Mouse (Mus musculus) spleen, postnatal 36 days (tissue): Measurements from ENCODE around the gene Car5b.

Experiments
- DNase-seq, 2 experiments: peaks; one replicate each; pipeline ENCODE4 v3.0.0; 2022; ENCODE audit warnings: low spot score in 2 of 2, mixed read lengths in 1 of 2

Gene Car5b

GRCm38 (mm10) chrX:164027607-164028289 is at the start of gene Car5b:
Gene Car5b (minus strand): TSS chrX:164027997.
- DNase-seq = peak; percentile 81 to 83

- DNase-seq = peak; percentile 91 to 92
These were observed 48.4 kb upstream of the Car5b start, which contains the start of gene Siah1b for GRCm38 (mm10) chrX:164076040-164076775. Gene Siah1b (minus strand): TSS chrX:164076493.

GRCm38 (mm10) chrX:164068968-164069367 is 41.2 kb upstream of the Car5b start:
- DNase-seq = no peak

GRCm38 (mm10) chrX:164066185-164066584 is 38.4 kb upstream of the Car5b start:
- peak; percentile 39 to 57 for DNase-seq

GRCm38 (mm10) chrX:164059070-164059469 is 31.3 kb upstream of the Car5b start:
- no peak for DNase-seq

- DNase-seq = no peak
These were observed 30.7 kb upstream of the Car5b start for GRCm38 (mm10) chrX:164058523-164058922.

- DNase-seq = no peak
These were observed 27.9 kb upstream of the Car5b start for GRCm38 (mm10) chrX:164055726-164056125.

- no peak for DNase-seq
These were observed 18.9 kb upstream of the Car5b start for GRCm38 (mm10) chrX:164046736-164047135.

GRCm38 (mm10) chrX:164042069-164042468 is 14.3 kb upstream of the Car5b start:
- no peak for DNase-seq

GRCm38 (mm10) chrX:164038882-164039281 is 11.1 kb upstream of the Car5b start:
- DNase-seq = no peak

- no peak for DNase-seq
These were observed 8.1 kb upstream of the Car5b start for GRCm38 (mm10) chrX:164035931-164036330.

GRCm38 (mm10) chrX:164035401-164035800 is 7.6 kb upstream of the Car5b start:
- no peak for DNase-seq

GRCm38 (mm10) chrX:164032526-164032925 is 4.7 kb upstream of the Car5b start:
- no peak for DNase-seq

GRCm38 (mm10) chrX:164015636-164016035 is 12.2 kb downstream of the Car5b start:
- no peak for DNase-seq

GRCm38 (mm10) chrX:164014956-164015355 is 12.8 kb downstream of the Car5b start:
- no peak for DNase-seq

- no peak for DNase-seq
These were observed 14.5 kb downstream of the Car5b start for GRCm38 (mm10) chrX:164013318-164013717.

GRCm38 (mm10) chrX:164004809-164005208 is 23.0 kb downstream of the Car5b start:
- DNase-seq = peak in 1 of 2 experiments; percentile 2

GRCm38 (mm10) chrX:163999848-164000247 is 27.9 kb downstream of the Car5b start:
- DNase-seq = no peak

GRCm38 (mm10) chrX:163996754-163997153 is 31.0 kb downstream of the Car5b start:
- DNase-seq = no peak

- no peak for DNase-seq
These were observed 40.0 kb downstream of the Car5b start for GRCm38 (mm10) chrX:163987718-163988374.

GRCm38 (mm10) chrX:163982129-163982528 is 45.7 kb downstream of the Car5b start:
- DNase-seq = no peak

GRCm38 (mm10) chrX:163981500-163981899 is 46.3 kb downstream of the Car5b start:
- no peak for DNase-seq

GRCm38 (mm10) chrX:163981092-163981491 is 46.7 kb downstream of the Car5b start:
- DNase-seq = no peak
